Mouse (Mus musculus) lung, postnatal 14 days (tissue): ENCODE measurements around the gene Pde10a.

Experiments used
- DNase-seq: peaks from one replicate; pipeline ENCODE4 v3.0.0; 2021

Gene Pde10a

DNA sequence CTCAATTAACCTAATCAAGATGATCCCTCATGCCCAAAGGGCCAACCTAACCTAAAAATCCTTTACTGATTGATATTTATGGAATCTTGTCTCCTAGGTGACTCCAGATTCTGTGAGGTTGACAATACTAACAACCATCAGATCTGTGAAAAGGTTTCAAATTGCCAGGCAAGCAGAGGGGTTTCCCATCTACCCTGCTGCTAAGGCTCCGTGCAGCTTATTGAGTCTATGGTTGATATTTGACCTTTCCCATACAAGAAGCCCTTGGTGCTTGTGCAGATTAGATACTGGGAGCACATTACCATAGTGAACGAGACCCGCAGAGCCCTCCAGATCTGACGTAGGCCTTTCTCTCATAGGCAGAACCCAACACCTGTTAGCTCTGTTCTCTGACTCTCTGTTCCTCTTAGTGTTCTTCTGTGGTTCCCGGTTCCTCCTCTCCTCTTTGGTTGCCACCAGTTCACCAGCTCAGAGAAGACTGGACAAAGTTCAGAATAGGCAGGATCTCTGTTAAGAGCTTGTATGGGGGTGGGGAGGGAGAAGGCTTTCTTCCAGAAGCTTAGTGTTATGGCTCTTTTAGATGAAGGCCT, 240.9 kb downstream of the Pde10a start:
- DNase-seq = no peak

DNA sequence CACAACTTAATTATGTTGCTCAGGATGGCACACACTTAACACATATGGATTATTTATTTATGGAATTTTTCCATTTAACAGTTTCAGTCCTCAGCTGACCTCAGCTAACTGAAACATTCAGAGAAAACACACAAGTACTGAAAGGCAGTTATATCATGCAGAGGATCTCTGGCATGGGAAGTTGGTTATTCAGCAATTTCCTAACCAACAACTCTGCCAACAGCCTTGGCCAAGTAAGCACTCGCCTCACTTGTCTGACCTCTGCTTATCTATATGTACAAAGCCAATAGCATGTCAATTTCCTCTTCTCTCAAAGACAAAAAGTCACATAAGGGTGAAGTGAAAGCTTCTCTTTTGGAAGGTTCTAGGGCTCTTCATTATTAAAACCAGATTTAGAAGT, 244.0 kb downstream of the Pde10a start:
- no peak for DNase-seq

DNA sequence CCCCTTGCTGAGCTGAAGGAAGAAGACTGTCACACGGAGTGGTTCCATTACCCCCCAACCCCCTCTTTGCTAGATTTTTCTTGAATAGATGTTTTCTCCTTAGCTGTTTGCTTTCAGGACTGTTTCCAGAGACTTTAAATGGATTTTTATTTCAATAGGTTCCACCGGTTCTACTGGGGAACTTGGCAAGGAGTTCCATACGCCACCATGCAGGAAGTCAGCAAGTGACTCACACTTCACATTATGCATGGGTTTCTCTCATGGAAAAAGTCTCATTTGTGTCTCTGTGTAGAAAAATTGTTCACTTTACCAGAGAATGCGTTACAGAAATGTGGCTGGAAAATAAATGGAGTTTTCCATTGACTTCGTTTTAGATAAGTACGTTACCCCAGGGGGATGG, 248.2 kb downstream of the Pde10a start:
- DNase-seq = no peak

GRCm38 (mm10) chr17:8774301-8774700, 249.1 kb downstream of the Pde10a start:
- DNase-seq = no peak

DNA sequence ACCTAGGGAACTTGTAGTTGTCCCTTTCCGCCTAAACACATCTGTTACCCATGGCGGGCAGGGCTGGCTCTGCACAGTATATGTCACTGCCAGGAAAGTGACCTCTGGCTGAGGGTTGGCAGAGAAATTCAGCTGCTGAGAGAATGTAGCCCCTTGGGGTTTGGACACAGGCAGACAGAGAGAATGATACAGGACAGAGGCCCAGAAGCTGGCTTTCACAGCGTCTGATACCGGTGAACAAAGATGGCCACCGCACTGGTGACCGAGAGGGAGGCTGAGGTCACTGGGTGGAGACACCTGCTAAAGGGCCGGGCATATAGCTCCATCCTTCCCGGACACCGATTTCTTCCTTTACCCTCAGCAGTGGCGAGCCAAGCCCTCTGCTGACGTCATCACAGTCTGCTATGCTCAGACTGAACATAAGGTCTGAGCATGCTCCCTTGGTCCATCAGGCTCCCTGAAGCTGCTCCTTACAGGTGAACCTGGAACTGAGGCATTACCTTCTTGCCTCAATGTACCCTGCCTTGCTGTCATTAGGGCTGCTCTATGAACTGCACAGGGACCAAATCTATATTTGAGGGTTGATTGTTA, 250.5 kb downstream of the Pde10a start:
- no peak for DNase-seq

DNA sequence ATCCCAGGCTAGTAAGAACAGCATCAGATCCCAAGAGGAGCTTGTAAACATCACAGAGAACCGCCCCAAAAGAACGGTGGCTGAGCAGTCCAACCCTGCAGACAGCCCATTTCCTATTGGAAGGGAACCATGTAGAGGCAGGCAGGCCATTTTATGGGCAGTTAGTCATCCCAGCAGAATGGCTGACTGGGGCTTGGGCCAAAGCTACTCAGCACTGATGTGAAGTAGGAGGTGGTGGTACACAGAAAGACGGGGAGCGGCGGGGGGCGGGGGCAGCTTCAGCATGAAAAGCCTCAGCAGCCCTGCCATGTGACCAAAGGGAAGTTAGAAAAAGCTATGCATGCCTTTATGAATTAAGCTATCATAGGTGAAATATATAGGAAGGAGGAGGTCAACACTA, 252.5 kb downstream of the Pde10a start:
- DNase-seq = no peak

- no peak for DNase-seq
These were observed 253.7 kb downstream of the Pde10a start for GRCm38 (mm10) chr17:8778839-8779238.

- no peak for DNase-seq
These were observed 255.3 kb downstream of the Pde10a start for GRCm38 (mm10) chr17:8780484-8780883.

DNA sequence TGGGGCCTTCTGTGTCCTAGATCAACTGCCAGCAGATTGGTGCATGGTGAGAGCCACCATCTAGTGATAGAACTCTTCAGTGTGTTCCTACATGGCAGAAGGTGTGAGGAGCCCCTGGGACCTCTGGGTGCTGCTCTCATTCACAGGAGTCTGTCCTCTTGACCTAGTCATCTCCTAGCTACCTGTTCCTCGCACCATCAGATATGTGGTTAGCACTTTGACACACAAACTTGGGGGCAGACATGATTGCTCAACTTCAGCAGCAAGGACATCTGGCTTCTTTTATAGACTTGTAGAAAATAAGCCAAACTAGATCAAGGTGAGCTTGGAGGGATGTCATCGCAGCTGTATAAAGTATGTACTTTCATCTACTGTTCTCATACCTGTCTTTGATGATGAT, 255.9 kb downstream of the Pde10a start:
- DNase-seq = no peak

DNA sequence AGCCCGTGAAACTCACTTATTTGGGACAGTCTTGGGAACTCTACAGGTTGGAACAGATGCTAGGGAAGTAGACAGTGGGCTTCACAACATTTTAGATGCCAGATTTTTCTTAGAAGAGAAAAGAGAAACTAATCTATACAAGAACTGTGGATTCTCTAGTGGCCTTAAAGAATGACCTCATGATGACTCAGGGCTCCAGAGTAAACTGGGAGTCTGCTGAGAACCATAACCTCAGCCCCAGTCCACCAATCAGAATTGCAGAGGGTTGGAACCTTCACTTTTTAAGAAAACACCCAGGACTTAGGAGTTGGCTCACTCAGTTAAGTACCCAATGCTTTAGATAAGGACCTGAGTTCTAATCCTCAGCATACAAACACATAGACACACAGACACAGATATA, 256.4 kb downstream of the Pde10a start:
- no peak for DNase-seq

DNA sequence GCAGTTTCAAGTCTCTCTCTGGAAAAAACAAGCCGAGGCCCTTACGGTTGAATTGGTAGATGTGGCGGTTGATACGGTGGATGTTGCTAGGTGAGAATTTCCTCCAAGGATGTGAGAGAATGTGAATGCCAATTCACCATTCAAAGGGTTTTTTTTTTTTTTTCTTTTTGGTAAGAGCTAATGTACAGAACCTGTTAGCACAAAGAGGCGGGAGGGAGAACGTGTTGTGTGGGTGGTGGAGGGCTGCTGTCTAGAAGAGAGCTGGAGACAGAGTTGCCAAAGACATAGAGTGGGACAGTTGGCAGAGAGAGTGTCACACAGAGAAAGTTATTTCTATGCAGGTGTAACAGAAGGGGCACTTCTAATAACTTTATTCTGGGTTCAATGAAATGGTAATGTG, 260.7 kb downstream of the Pde10a start:
- no peak for DNase-seq

- no peak for DNase-seq
These were observed 261.3 kb downstream of the Pde10a start for GRCm38 (mm10) chr17:8786484-8786883.

GRCm38 (mm10) chr17:8787762-8788161, 262.6 kb downstream of the Pde10a start:
- no peak for DNase-seq

- no peak for DNase-seq
These were observed 266.4 kb downstream of the Pde10a start for GRCm38 (mm10) chr17:8791561-8791960.

- DNase-seq = no peak
These were observed 267.4 kb downstream of the Pde10a start for GRCm38 (mm10) chr17:8792611-8793010.

- no peak for DNase-seq
These were observed 272.5 kb downstream of the Pde10a start for GRCm38 (mm10) chr17:8797624-8798023.

GRCm38 (mm10) chr17:8798531-8799295, 273.5 kb downstream of the Pde10a start:
- no peak for DNase-seq

- DNase-seq = no peak
These were observed 274.1 kb downstream of the Pde10a start for GRCm38 (mm10) chr17:8799296-8799731.

DNA sequence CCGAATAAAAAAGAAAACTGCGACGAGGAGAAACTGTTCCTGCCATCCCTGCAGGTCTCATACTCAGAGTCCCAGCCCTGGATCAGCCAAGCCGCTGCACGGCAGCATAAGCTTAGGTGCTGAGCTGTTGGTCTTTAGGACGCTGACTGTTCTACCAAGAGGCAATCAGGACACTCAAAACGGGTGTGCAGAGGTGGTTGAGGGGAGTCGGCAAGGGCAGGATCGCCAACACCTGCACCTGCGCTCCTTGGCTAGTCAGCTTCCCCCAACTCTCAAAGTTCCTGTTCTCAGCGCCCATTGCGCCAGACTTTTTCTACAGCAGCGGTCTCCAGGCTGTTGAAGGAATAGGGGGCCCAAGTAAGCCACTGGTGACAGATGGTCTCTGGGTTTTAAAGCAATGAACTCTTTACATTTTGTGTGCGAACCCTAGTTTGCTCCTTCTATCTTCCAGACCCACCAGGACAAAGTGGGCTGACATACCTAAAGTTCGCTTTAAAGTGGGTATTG, 274.8 kb downstream of the Pde10a start:
- DNase-seq = no peak

DNA sequence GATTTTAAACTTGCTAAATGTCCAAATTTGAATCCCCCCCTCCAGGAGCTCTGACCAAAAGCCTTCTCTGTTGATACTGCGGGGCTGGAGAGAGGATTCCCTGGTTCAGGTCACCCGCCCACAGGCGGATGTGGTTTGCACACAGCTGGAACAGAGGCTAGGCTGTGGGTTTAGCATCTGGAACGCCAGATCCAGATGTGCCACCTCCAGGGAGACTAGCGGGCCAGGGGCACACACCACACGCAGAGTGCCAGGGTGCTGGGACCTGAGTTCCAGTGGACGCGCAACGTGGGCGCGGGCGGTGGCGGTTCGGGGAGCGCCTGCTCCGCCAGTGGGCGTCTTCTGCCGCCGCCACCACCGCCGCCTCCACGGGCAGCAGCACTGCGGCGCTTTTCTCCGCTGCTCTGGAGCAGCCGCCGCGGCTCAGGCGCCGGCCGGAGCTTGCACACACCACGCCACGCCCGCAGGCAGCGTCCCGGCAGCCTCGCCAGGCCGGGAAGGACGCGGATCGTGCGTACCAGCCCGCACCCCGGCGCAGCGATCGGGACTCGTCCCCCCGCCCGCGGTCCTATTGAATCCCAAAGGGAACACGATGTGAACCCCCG, 275.4 kb downstream of the Pde10a start:
- no peak for DNase-seq

DNA sequence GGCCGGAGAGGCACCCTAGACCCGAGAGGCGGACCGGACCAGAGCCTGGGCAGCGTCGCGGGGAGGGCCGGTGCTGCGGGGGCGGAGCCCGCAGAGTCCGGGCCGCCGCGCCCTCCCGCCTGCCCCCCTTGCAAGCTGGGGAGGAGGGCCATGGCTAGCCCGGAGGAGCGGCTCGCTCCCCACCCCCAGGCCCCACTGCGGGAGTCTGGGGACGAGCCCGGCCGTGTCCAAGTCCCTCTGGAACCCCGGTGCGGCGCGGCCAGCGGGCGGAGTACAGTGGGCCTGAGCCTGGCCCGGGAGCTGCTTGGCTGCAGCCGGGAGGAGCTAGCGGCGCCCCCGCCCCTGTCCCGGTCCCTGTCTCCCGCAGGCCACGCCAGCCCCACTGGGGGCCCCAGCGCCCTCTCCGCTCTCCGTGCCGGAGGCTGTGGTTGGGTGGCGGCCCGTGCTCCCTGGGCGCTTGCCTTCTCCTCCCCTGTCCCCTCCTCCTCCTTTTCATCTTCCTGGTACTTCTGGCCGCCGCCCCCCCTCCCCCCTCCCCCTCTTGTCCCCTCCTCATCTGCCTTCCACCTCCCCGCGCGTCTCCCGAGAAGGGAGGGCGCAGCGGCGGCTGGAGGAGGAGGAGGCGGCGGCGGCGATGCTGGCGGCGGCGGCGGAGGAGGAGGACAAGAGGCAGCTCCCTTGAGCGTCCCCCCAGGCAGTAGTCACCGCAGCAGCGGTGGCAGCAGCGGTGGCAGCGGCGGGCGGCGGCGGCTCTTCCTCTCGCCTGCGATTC, 276.1 kb downstream of the Pde10a start:
- peak; percentile 58 for DNase-seq

GRCm38 (mm10) chr17:8801855-8802104, 276.6 kb downstream of the Pde10a start:
- DNase-seq = no peak
